Mouse (Mus musculus) heart, postnatal 0 days (tissue): ENCODE measurements around the gene Fyttd1. TPM values are rescaled to one million over a fixed set of nuclear protein-coding genes. Genes with fewer than 3 reads are reported as not detected.

Experiments
- ATAC-seq: fragments of 200-750 bp; cut with Nextera tagmentation; 2 replicates; pipeline ENCODE4 v1.8.0; 2017; ENCODE audit warnings: low read depth, moderate number of reproducible peaks, moderate library complexity; ENCODE audit not compliant: insufficient read depth
- DNase-seq: peaks from one replicate; pipeline ENCODE4 v3.0.0-alpha.2; 2016; ENCODE audit warnings: low spot score
- H3K27ac ChIP-seq: fragments of 300-500 bp; sonication (generic); 2 replicates; pipeline ENCODE4 v1.5.1; 2014; ENCODE audit warnings: low read depth, mild to moderate bottlenecking
- H3K27me3 ChIP-seq: fragments of 300-500 bp; sonication (generic); 2 replicates; pipeline ENCODE4 v1.6.1; 2014; ENCODE audit warnings: low read length, mixed read lengths; ENCODE audit not compliant: control insufficient read depth, insufficient read depth
- H3K36me3 ChIP-seq: fragments of 300-500 bp; sonication (generic); replicated peaks from 2 replicates; pipeline ENCODE4 v1.6.1; 2014; ENCODE audit warnings: low read length, mixed read lengths; ENCODE audit not compliant: control insufficient read depth, insufficient read depth
- H3K4me1 ChIP-seq: fragments of 300-500 bp; sonication (generic); 2 replicates; pipeline ENCODE4 v1.6.1; 2014; ENCODE audit warnings: antibody characterized with exemption; ENCODE audit not compliant: control insufficient read depth, insufficient read depth
- H3K4me2 ChIP-seq: fragments of 300-500 bp; sonication (generic); 2 replicates; pipeline ENCODE4 v1.6.1; 2014; ENCODE audit warnings: low read depth, mild to moderate bottlenecking, low read length, moderate library complexity
- H3K4me3 ChIP-seq: fragments of 300-500 bp; sonication (generic); 2 replicates; pipeline ENCODE4 v1.5.1; 2014; ENCODE audit warnings: low read depth, low read length
- H3K9ac ChIP-seq: fragments of 300-500 bp; sonication (generic); replicated peaks from 2 replicates; pipeline ENCODE4 v1.6.1; 2014; ENCODE audit warnings: low read depth, low read length, mixed read lengths
- H3K9me3 ChIP-seq: fragments of 300-500 bp; sonication (generic); replicated peaks from 2 replicates; pipeline ENCODE4 v1.6.1; 2016; ENCODE audit warnings: low read length; ENCODE audit not compliant: control insufficient read depth
- CTCF ChIP-seq: IDR thresholded peaks from 2 replicates; pipeline ENCODE4 v1.5.1; 2016; ENCODE audit warnings: antibody characterized with exemption, control low read depth, low read depth
- EP300 ChIP-seq: IDR thresholded peaks from 2 replicates; pipeline ENCODE4 v1.6.1; 2016; ENCODE audit warnings: antibody characterized with exemption, low read depth
- WGBS: fragments of 180-500 bp; shearing (Covaris S2); extraction: QIAGEN DNeasy Blood & Tissue Kit; methylation state at CpG from one replicate; pipeline ENCODE4 v1.1.7; 2014; 5-methylcytosine and 5-hydroxymethylcytosine counted together
- polyA plus RNA-seq: library from polyadenylated mRNA; unstranded; fragments of >200 nt; fragmentation: Nextera tagmentation; extraction: Ambion mirVana; gene quantifications from 2 replicates; pipeline ENCODE4 v1.2.1, GENCODE M21; 2015
- total RNA-seq: library from RNA; depleted of rRNA; stranded (reverse); fragments of >200 nt; gene quantifications from 2 replicates; pipeline ENCODE4 v1.2.3, GENCODE M21; 2014; ENCODE audit warnings: low replicate concordance; rRNA removed

The Fyttd1 gene
- total and polyA plus RNA-seq, 2 experiments from 2014 or later, result 60.7 to 120 TPM

DNA sequence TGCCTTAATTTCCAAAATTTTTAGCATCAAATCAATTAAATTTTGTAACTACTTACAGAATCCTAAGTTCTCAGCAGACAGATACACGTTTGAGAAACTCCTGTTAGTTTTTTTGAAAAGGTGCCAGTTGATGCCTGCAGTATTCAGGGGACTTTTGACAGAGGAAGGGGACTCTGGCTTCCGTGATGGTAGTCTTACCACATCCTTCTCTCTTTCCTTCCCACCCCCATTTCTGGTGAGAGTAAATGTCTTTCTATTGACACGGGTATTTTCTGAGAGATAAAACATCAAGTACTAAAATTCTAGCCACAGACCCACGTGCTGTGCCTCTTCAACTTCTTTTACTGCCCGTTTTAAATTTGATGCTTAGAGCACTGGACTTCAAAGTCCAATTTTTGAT, 76.5 kb downstream of the Fyttd1 start:
- TF ChIP-seq EP300 (no peak), CTCF (no peak)
- DNase-seq (no peak), ATAC-seq (no peak)
- H3K4me2 ChIP-seq, result no peak overlapping the region
- H3K9me3 ChIP-seq, result no peaks in the 10 kb centered on the region
- H3K27me3 ChIP-seq, result no peaks in the 10 kb centered on the region
- no peak overlapping the region for H3K9ac ChIP-seq
- no peak overlapping the region for H3K27ac ChIP-seq
- WGBS, result 67% methylated on average over 5 of the region's 5 CpGs
- H3K4me3 ChIP-seq, result no peak overlapping the region
- peaks cover 34% of the 10 kb centered on the region for H3K36me3 ChIP-seq
- no peaks in the 10 kb centered on the region for H3K4me1 ChIP-seq

DNA sequence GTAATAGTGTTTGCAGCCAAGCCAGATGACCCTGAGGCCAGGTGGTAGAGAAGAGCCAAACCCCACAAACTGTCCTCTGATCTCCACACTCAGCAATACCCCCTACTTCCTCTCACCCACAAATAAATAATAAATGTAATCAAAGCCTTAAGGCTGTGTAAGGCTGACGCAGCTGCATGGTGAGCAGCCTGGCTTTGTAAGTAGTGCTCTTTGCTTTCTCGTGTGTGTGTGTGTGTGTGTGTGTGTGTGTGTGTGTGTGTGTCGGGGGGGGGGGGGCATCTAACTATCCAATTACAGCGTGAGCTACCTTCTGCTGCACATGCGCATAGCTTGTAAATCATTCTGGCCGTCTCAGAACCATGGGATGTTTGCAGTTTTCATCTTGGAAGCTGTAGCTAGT, 77.0 kb downstream of the Fyttd1 start:
- WGBS, result 84% methylated on average over 6 of the region's 6 CpGs
- no peaks in the 10 kb centered on the region for H3K27me3 ChIP-seq
- no peaks in the 10 kb centered on the region for H3K9me3 ChIP-seq
- H3K4me1 ChIP-seq, result no peaks in the 10 kb centered on the region
- DNase-seq, result no peak
- no peak overlapping the region for H3K9ac ChIP-seq
- TF ChIP-seq EP300, result no peak
- no peak for TF ChIP-seq CTCF
- no peak overlapping the region for H3K4me3 ChIP-seq
- no peak overlapping the region for H3K27ac ChIP-seq
- H3K36me3 ChIP-seq, result peaks cover 36% of the 10 kb centered on the region
- ATAC-seq, result no peak
- no peak overlapping the region for H3K4me2 ChIP-seq

DNA sequence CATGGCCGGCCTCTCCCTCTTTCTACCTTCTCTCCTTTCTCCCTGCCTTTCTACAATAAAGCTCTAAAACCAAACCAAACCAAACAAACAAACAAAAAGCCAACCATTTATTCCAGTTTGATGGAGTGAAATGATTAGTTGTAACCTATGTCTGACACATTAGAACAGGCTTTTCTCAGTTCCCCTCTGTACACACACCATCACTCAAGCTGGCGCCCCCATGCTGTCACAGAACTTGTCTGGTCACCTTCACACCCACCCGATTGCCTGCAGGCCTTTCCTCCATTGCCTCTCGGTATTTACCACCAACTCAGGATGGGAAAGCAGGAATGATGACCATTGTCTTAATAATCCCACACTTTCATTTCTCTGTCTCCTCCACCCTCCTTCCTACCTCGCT, 79.6 kb downstream of the Fyttd1 start:
- WGBS, result 68% methylated on average over 5 of the region's 5 CpGs
- H3K4me1 ChIP-seq, result no peaks in the 10 kb centered on the region

More for the DNA sequence above, 79.6 kb downstream of the Fyttd1 start:
- TF ChIP-seq CTCF, result no peak
- TF ChIP-seq EP300, result no peak
- no peak overlapping the region for H3K9ac ChIP-seq
- H3K36me3 ChIP-seq, result peaks cover 56% of the 10 kb centered on the region
- DNase-seq (no peak), ATAC-seq (no peak)
- H3K27ac ChIP-seq, result no peak overlapping the region
- no peak overlapping the region for H3K4me2 ChIP-seq
- no peaks in the 10 kb centered on the region for H3K9me3 ChIP-seq
- H3K27me3 ChIP-seq, result no peaks in the 10 kb centered on the region
- no peak overlapping the region for H3K4me3 ChIP-seq

Other genes starting within 250 kb of the Fyttd1 start
- 9.4 and 14.2 TPM in 2 replicates for gene Tnk2, start 233.6 kb upstream of the Fyttd1 start, total RNA-seq
- gene Tnk2, start 233.6 kb upstream of the Fyttd1 start, polyA plus RNA-seq, result 6.0 and 7.0 TPM in 2 replicates
- gene Muc4, start 141.6 kb upstream of the Fyttd1 start, total RNA-seq, result 0.23 and 0.27 TPM in 2 replicates
- gene Muc4, start 141.6 kb upstream of the Fyttd1 start, polyA plus RNA-seq, result 0.16 TPM in 1 of 2 replicates, not detected in the other
- gene Muc20, start 80.1 kb upstream of the Fyttd1 start, total RNA-seq, result 0.12 TPM in 1 of 2 replicates, not detected in the other
- gene Muc20, start 80.1 kb upstream of the Fyttd1 start, polyA plus RNA-seq, result 0.18 TPM in 1 of 2 replicates, not detected in the other
- gene Smbd1, start 67.0 kb upstream of the Fyttd1 start, total RNA-seq, result not detected in 2 replicates
- gene Smbd1, start 67.0 kb upstream of the Fyttd1 start, polyA plus RNA-seq, result not detected in 2 replicates
- 53.5 and 66.7 TPM in 2 replicates for gene Rubcn, start 266 bp downstream of the Fyttd1 start, total RNA-seq
- gene Rubcn, start 266 bp downstream of the Fyttd1 start, polyA plus RNA-seq, result 12.5 and 14.7 TPM in 2 replicates
- 22.8 and 48.9 TPM in 2 replicates for gene Lrch3, start 36.6 kb downstream of the Fyttd1 start, total RNA-seq
- 11.2 and 14.0 TPM in 2 replicates for gene Lrch3, start 36.6 kb downstream of the Fyttd1 start, polyA plus RNA-seq
- gene Iqcg, start 178.7 kb downstream of the Fyttd1 start, total RNA-seq, result 0.23 TPM in 1 of 2 replicates, not detected in the other
- 0.83 and 1.4 TPM in 2 replicates for gene Iqcg, start 178.7 kb downstream of the Fyttd1 start, polyA plus RNA-seq
- 615 and 659 TPM in 2 replicates for gene Rpl35a, start 179.0 kb downstream of the Fyttd1 start, total RNA-seq
- gene Rpl35a, start 179.0 kb downstream of the Fyttd1 start, polyA plus RNA-seq, result 490 and 528 TPM in 2 replicates
- 3.5 and 4.4 TPM in 2 replicates for gene Lmln, start 185.0 kb downstream of the Fyttd1 start, total RNA-seq
- gene Lmln, start 185.0 kb downstream of the Fyttd1 start, polyA plus RNA-seq, result 0.81 and 1.1 TPM in 2 replicates